Mouse (Mus musculus) thymus, postnatal 0 days (tissue): ENCODE results near the gene Calm5. TPM values are rescaled to one million over a fixed set of nuclear protein-coding genes. Genes with fewer than 3 reads are reported as not detected.
A peak's percentile ranks its signal among the peaks of the same experiment; 100 is the strongest.
"Not testable (repeated sequence)": the region's sequence is repeated elsewhere in the genome, so short reads cannot be mapped to it uniquely, and the experiment has no call there.

Experiments used
- DNase-seq: peaks from one replicate; pipeline ENCODE4 v3.0.0-alpha.2; 2015; ENCODE audit warnings: low spot score
- polyA plus RNA-seq: library from polyadenylated mRNA; unstranded; fragments of >200 nt; fragmentation: Nextera tagmentation; extraction: Ambion mirVana; gene quantifications from 2 replicates; pipeline ENCODE4 v1.2.1, GENCODE M21; 2015

Gene Calm5
- polyA plus RNA-seq, 1 experiment from 2014 or later = 0.39 TPM

- DNase-seq = no peak
Measured at GRCm38 (mm10) chr13:3865648-3866354, 11.8 kb downstream of the Calm5 start.

GRCm38 (mm10) chr13:3866355-3867052 is 12.5 kb downstream of the Calm5 start:
- DNase-seq = no peak

- no peak for DNase-seq
Measured at GRCm38 (mm10) chr13:3867158-3867557, 13.2 kb downstream of the Calm5 start.

DNA sequence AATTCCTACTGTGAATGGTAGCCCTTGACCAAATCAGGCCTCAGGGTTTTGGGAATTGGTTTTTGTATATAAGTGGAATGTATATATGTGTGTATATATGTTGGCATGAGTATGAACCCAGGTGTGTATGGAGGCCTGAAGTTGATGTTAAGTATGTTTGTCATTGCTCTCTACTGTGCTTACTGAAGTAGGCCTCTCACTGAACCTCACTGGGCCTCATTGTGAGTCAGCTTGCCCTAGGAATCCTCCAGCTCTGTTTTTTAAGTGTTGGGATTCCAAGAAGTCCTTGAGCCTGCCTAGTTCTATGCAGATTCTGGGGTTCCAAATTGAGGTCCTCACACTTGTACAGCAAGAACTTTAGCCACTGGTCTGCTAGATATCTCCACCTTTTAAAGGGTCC is 15.9 kb downstream of the Calm5 start:
- DNase-seq = no peak

GRCm38 (mm10) chr13:3872832-3873231 is 18.9 kb downstream of the Calm5 start:
- no peak for DNase-seq

GRCm38 (mm10) chr13:3876448-3876847 is 22.5 kb downstream of the Calm5 start:
- no peak for DNase-seq

- DNase-seq = no peak
Measured at GRCm38 (mm10) chr13:3877185-3877584, 23.2 kb downstream of the Calm5 start.

DNA sequence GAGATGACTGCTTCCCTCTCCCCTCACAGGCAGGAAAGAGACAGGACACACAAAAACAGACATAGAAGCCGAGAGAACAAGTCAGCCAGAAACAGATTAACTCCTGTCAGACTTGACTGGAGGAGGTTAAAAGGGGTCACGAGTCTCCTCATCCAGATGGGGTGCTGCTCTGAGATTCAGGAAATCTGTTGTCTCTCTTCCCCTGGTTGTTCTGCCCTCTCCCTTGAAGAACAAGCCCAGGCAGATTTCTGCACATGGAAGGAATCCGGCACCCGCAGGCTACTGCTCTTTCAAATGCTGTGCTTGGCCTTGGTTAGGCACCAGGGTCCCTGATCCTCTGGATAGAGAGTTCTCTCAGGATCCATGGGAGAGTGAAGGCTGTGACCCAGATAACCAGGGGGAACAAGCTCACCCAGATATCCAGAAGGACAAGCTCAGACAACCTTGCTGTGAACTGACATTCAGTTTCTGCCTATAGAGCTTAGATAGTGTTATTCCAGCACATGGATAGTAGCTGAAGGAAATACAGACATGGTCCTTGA is 23.8 kb downstream of the Calm5 start:
- no peak for DNase-seq

DNA sequence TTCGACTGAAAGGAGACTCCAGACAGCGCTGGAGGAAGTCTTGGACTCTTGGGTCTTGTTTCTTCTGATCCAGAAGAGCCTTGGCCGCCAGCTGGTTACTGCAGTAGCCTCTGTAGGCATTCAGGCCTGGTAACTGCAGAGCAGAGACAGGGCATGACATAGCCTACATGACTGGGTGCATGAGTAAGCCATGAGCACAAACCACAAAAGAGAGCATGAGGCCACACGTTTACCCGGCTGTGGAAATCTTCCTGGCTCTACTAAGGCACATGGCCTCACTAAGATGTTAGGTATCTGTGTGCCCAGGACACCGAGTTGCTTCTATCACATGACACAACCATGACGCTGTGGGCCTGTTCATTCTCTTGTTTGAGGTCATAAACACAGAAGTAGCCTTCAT is 32.7 kb downstream of the Calm5 start:
- DNase-seq = no peak

DNA sequence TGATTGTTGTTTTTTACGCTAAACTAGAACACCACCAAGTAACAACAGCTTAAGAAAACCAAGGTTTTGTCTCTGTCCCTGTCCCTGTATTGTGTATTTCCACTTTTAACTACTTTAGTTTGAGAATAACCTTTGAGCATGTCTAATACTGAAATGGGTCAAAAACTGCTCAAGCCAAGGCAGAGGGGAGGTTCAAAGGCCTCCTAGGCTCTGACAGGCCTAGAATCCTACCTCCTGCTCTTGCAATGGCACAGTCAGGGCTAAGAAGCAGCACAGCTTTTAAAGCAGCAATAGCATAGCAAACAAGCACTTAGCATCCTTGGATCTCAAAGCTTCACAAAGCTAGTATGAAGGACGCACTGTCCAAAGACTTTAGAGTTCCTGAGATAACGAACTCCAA is 35.1 kb downstream of the Calm5 start:
- DNase-seq = no peak

- no peak for DNase-seq
Measured at GRCm38 (mm10) chr13:3890061-3890460, 36.1 kb downstream of the Calm5 start.

DNA sequence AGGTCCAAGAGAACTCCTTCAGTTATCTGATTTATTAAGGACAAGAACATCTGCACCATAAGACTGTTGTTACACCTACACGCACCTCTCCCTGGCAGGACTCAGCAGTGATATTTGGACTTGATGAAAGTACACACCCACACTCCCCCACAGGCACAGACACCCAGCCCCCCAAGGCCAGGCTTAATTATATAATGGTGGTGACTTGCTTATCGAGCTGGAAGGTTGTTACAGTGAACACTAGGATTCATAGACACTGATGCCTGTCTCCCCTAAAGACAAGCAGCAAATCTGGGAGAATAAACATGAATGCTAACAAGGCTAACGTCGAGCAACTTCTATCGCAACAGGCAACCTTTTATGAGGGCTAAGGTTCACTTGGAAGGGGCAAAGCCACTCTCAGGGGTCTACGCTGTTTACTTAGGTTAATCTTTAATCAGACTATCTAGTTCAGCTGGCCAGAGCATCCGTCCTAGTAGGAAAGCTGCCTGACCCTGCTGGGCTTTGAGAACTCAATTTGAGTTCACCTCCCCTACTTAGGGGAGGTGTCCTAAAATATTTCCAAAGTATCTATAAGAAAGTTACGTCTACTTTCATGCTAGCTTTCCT is 37.6 kb downstream of the Calm5 start:
- DNase-seq = no peak

GRCm38 (mm10) chr13:3892601-3893000 is 38.6 kb downstream of the Calm5 start:
- DNase-seq = no peak

DNA sequence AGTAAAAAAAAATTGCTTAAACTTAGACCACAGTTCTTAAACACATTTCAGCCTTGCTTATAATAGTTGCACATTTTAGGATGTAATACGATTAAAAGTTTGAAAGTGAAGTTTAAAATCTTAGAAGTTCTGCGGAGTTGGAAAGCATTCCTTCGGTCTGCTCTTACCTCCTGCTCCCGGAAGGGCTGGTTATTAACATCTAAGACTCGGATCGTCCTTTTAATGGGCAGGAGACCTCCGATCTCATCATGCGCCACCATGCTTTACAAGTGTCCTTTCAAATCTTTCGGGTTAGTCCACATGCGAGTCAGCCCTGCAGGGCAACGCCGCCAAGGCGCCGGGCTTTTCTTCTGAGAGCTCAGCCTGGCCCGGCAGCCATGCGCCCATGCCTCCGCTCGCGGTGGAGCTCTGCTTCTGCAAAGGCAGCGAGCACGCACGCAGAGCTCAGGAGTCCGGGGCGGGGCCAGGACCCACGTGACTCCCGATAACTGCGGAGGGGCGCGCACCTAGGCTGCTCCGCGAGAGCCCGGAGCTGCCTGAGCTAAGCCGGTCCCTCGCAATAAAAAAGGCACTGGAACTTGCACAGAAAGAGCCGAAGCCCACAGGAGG is 39.3 kb downstream of the Calm5 start:
- DNase-seq = peak; percentile 92

- no peak for DNase-seq
Measured at GRCm38 (mm10) chr13:3894549-3894948, 40.6 kb downstream of the Calm5 start.

- no peak for DNase-seq
Measured at GRCm38 (mm10) chr13:3895397-3895980, 41.5 kb downstream of the Calm5 start.

DNA sequence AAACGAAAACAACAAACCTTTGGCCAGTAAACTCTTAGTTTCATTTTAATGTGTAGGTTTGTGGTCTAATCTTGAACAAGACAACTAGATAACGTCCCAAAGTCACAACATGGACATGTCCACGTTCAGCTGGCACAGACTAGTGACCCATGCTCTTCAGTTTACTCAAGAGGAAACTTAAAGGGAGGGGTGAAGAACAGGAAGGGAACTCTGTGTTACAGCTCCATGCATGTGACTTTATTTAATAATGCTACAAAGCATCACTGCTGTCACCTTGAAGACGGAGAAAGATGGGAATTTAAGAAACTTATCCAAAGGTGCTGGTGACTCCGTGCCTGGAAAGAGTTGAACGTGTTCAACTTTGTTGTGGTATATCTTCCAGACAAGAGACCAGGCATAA is 42.1 kb downstream of the Calm5 start:
- DNase-seq = no peak

DNA sequence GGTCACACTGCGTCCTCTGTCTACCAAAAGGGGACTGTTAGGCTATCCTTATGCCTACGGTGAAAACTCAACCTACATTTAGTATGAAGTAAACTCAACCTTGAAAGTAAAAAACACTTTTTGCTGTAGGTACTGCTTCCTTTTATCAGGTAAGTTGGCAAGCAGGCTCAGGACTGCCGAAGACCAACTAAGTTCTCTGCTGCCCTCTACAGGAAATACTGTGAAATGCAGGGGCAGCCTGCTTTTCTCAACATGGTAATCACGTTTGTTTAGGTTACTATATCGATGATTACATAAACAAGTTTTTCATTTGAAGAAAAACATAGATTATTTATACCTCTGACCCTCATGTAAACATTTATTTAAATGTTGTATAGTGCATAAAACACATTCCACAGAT is 42.9 kb downstream of the Calm5 start:
- peak; percentile 79 for DNase-seq

DNA sequence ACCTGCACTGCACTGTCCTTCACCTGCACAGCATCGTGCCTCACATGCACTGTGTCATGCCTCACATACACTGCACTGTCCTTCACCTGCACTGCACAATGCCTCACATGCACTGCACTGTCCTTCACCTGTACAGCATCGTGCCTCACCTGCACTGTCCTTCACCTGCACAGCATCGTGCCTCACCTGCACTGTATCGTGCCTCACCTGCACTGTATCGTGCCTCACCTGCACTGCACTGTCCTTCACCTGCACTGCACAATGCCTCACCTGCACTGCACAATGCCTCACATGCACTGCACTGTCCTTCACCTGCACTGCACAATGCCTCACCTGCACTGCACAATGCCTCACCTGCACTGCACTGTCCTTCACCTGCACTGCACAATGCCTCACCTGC is 44.2 kb downstream of the Calm5 start:
- DNase-seq = not testable (repeated sequence)

- no peak for DNase-seq
Measured at GRCm38 (mm10) chr13:3899301-3899700, 45.3 kb downstream of the Calm5 start.
